Mouse (Mus musculus) testis, postnatal 10 days (tissue): ENCODE measurements around the gene Zfp385a.

Experiments used
- DNase-seq: peaks from one replicate; pipeline ENCODE4 v3.0.0; 2021; ENCODE audit warnings: low spot score

Gene Zfp385a

DNA sequence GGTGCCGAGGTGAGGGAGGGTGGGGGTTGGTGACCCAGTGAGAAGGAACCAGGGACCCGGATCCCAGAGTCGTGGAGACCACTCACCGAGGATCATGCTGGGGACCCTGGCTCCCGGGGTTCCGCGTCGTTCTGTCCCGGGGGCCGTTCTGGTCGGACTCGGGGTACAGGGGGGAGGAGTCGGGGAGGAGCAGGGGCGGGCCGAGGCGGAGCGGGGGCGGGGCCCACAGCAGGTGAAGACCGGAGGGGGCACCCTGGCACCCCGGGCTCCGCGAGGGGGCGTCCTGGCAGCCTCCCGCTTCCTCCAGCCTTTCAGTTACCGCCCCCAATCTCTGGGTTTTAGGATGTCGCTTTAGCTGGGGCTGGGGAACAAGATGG is at the start of gene Zfp385a:
Gene Zfp385a, minus strand, starts transcription at position 133 of the 377 bp plus-strand sequence.
- DNase-seq: peak; percentile 73

DNA sequence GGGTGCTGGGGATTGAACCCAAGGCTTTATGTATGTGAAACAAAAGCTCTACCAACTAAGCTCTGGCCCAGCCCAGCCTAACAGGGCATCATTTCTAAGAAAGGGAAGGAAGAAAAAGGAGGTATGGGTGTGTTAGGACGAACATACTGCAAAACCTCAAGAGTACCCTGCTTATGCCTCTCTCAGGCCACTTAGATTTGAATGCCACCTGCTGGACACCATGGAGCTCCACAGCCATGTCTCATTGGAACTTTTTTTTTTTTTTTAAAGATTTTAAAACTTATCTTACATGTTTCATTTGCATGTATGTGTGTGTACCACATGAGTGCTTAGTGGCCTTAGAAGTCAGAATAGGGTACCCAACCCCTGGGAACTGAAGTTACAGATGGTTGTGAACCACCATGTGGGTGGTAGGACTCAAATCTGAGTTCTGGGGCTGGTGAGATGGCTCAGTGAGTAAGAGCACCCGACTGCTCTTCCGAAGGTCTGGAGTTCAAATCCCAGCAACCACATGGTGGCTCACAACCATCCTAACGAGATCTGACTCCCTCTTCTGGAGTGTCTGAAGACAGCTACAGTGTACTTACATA is 48.8 kb upstream of the Zfp385a start:
- no peak for DNase-seq

GRCm38 (mm10) chr15:103383771-103384488 is 44.0 kb upstream of the Zfp385a start:
- DNase-seq: peak; percentile 62

- DNase-seq: no peak
These were observed 43.0 kb upstream of the Zfp385a start for GRCm38 (mm10) chr15:103382795-103383406.

DNA sequence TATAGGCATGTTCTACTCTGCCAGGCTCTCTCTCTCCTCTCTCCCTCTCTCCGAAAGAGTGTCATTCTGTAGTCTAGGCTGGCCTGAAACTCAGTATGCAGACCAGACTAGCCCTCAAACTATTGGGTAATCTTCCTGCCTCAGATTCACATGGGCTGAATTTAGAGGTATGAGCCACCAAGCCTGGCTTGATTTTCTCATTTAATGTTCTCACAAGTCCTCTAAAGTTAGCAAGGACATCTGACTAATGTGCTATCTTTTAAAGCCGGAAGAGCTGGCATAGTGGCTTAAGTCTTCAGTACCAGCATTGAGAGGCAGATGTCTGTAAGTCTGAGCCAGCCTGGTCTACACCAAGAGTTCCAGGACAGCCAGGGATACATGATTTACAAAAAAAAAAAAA is 42.2 kb upstream of the Zfp385a start:
- no peak for DNase-seq

- DNase-seq: no peak
These were observed 38.9 kb upstream of the Zfp385a start for GRCm38 (mm10) chr15:103378665-103379356.

DNA sequence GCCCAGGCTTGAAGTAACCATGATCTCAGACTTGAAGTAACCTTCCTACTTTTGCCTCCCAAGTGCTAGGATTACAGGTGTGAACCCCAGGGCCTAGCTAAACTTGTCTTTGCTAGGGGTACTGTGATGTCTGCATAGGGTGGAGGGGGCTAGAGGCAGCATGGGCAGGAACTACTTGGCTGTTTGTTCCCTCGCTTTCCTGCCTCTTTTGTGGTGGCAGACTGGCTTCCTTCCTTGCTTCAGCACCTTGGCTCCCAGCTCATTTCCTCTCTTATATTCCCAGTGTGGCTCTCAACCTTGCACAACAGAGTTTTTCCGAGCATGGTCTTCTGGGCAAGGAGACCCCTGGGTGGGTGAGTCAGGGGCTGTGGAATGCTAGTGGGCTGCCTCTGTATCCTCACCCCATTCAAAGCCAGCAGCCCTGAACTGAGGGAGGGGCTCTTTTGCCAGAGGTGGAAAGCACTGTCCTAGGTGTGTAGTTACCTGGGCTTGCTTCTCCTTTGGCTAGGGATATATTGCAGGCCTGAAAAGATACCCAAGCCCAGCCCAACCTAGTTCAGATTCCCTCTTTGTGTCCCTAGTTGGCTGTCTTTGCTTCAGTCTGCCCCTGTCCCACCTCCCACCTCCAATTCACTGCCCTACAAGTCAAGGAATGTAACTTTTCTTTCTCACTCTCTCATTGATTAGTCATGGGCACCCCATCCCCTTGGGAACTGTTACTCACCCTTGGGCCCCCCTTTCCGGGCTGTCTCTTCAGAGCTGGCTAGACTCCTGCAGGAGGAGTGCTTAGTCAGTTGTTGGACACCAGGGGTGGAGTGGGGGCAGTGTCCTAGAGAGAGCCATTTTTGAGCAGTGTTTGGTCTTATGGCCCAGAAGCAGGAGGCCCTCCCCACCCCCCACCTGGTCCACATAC is 38.1 kb upstream of the Zfp385a start:
- DNase-seq: no peak

DNA sequence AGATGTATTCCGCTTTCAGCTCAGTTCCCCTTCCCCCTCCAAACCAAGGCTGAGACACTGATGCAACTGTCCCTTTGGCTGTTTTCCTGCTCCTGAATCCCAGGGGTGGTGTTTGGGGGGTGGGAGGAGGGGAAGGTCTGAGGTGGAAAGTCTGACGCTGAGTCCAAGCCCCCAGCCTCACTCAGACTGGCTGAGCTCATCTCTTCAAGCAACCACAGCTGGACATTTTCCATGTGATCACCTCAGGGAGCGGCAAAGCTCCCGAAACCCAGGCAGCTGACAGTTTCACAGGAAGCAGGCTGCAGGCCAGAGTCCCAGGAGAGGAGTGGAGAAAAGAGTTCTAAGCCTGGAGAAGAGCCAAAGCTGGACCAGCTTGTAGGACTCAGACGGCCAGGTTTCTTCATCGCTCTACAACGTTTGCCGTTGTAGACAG is 37.0 kb upstream of the Zfp385a start:
- DNase-seq: no peak

- no peak for DNase-seq
These were observed 35.4 kb upstream of the Zfp385a start for GRCm38 (mm10) chr15:103375112-103375800.

- no peak for DNase-seq
These were observed 32.6 kb upstream of the Zfp385a start for GRCm38 (mm10) chr15:103372461-103372860.

- no peak for DNase-seq
These were observed 31.8 kb upstream of the Zfp385a start for GRCm38 (mm10) chr15:103371741-103372140.

DNA sequence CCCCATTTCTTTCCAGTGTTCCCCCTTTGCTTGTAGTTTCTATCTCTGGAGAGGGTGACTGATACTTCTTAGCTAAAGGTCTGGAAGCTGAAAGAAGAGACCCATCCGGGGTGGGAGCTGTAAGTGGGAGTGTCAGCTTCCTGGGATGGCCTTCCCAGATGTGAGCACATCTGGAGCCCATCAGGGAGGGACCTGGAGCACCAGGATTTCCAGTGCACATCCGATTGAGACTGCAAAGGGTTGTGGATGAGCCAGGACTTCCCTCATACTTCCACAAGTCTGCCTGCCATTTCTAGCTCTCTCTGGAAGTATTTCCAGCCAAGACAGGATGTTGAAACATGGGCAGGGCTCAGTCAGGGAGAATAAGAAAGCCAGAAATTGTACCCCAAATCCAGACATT is 31.3 kb upstream of the Zfp385a start:
- DNase-seq: no peak

GRCm38 (mm10) chr15:103370462-103370861 is 30.6 kb upstream of the Zfp385a start:
- DNase-seq: no peak

DNA sequence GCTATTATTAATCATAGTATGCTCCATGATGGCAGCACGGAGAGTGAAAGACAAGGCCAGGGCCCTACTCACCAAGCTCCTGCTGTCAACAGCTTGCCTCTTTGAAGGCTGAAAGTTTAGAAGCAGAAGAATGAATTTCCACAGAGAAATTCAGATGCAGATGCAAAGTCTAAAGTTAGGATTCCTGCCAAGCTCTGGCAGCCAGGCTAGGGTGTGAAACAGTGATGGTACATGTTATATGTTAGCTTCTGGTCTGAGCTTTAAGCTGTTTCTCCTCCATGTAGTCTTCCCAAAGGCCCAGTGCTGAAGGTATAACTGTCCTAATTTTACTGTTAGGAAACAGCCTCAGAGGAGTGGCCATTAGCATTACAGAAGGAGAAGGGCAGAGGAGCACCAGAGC is 29.2 kb upstream of the Zfp385a start:
- no peak for DNase-seq

GRCm38 (mm10) chr15:103368179-103368940 is 28.5 kb upstream of the Zfp385a start:
- DNase-seq: no peak

GRCm38 (mm10) chr15:103366376-103367149 is 26.7 kb upstream of the Zfp385a start, which contains the start of gene Itga5:
Gene Itga5 (minus strand): TSS chr15:103366763.
- peak; percentile 78 for DNase-seq

GRCm38 (mm10) chr15:103365471-103366375 is 25.8 kb upstream of the Zfp385a start:
- peak; percentile 56 for DNase-seq

DNA sequence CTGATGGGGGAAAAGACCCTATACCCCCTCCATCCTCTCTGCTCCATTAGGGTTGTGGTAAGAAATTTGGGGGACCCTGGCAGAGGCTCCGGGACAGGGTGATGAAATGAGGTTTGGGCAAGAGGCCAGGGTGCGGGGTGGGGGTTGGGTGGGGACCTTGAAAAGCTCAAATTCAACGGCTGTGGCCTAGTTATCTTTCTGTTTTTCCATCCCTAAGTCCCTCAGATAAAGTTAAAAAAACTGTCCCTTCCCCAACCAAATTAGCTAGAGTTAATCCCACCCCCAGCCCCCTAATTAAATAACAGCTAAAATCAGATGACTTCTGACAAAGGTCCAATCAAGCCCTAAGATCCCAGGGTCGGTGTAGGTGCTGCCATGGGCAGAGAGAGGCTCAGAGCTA is 24.9 kb upstream of the Zfp385a start:
- DNase-seq: no peak
